Mouse (Mus musculus): ENCODE data around the gene Ap3b2.

Gene Ap3b2

GRCm38 (mm10) chr7:81476833-81477232 is 16.9 kb downstream of the Ap3b2 start:
- no peak for DNase-seq (ENCODE audit: low spot score)

DNA sequence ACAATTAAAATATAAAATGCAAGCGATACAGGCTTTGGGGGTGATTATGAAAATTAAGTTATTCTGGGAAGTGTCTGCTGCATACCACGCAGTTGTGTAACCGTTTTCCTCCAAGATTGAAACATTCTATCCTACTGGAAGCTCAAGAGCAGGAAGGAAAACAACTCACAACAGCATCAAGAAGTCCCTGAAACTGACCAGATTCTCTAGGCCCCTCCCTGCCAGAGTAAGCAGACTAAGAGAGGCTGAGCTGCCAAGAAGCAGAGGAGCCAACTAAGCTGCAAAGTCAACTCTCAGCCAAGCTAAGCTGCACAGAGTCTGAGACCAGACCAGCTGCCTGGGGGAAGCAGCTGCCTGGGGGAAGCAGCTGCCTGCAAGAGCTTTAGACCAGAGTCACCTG is 18.5 kb downstream of the Ap3b2 start:
- no peak for DNase-seq (ENCODE audit: low spot score)

DNA sequence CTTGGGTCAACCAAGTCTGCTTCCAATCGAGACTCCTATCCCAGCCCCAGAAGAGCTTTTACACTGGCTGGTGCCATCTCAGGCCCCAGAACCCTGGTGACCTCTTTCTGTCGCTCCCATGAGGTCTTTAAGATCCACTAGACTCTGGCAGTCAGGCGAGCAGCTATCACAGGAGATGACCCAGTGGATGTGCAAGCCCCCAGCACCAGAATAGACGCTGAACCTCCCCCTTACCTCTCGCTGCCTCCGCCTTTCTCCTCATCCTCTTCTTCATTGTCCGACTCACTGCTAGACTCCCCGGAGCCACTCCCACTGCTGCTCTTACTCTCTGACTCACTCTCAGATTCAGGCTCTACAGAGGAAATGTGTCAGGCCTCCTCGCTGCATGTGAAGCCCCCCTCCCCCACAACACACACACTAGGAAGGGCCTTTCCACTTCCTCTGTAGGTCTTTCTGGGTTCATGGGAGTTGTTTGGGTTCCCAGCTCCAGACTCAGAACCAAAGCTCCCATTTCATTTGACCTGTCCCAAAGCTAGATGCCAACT is 28.7 kb downstream of the Ap3b2 start:
- no peak for DNase-seq (ENCODE audit: low spot score)

DNA sequence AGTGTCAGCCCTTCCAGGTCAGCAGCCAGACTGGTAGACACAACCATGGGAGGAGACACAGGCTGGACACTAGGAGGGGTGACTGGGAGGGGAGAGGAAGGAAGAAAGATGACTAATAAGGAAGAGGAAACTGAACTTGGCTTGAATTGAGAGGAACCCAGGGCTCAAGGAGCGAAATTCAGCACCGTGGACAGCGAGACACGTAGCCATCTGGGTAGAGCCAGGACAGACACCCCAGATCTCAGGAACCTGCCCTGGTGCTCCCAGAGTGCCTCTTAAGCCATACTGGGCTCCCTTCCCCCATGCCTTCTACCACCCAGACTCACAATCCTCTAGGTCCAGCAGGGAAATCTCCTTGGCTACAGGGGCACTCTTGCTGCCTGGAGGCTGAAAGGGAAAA is 29.6 kb downstream of the Ap3b2 start:
- DNase-seq (ENCODE audit: low spot score) = no peak

DNA sequence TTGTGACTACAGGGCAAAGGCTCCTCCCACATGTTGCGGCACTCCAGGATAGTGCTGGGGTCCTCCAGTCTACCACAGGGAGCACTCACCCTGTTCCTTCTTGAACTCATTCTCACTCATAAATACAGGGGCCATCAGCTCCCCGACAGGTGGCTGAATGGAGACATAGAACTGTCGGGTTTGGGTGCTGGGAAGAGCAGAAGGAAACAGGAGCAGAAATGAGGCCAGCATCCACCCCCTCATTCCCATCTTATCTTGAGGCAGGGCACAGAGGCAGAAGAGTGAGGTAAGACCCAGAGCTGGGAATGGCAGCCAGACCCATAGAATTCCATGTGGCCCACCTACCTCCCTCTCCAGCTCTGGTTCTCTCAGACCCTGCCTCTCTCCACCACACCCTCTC is 30.9 kb downstream of the Ap3b2 start:
- no peak for DNase-seq (ENCODE audit: low spot score)

- no peak for DNase-seq (ENCODE audit: low spot score)
Measured at GRCm38 (mm10) chr7:81455155-81455651, 38.5 kb downstream of the Ap3b2 start, which contains the start of gene Cpeb1. Gene Cpeb1, minus strand, starts transcription at chr7:81455465.

- no peak for DNase-seq (ENCODE audit: low spot score)
Measured at GRCm38 (mm10) chr7:81454331-81455039, 39.2 kb downstream of the Ap3b2 start.

DNA sequence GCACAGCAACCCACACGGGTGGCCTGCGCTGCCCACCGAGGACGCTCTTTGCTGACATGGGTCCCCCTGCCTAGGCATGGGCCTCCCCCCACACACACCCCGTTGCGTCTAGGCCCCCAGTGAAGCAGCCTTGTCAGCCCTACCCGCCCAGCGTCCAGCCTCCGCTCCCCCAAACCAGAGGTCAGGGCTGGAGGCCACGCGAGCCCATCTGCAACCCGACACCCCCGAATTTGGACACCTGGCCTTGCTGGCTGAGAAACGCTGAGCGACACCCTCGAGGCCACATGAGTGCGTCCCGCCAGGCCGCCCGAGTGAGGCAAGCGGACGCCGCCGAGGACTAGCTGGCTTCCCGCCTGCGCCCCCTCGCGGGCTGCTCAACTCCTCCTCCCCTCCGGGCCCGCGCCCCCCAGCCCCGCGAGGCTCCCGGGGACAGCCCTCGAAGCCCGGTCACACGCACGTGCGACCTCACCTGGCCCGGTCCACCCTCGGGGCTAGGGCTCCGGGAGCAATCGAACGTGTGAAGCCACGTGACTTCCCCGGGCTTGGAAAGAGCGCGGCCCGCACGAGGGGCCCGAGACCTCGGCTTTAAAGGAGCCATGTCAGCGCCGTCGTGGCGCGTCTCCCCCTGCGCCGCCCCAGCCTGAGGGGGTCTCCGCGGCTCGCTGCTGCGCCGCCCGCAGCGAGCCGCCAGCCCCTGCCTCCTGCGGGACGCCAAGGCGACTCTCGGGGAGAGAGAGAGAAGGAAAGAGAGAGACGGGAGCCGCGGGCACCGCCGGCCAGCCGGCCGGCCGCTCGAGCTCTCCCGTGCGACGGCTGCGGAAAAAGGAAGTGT is 40.1 kb downstream of the Ap3b2 start:
- DNase-seq (ENCODE audit: low spot score) = peak; percentile 5

GRCm38 (mm10) chr7:81452971-81453441 is 40.7 kb downstream of the Ap3b2 start:
- no peak for DNase-seq (ENCODE audit: low spot score)
